Mouse (Mus musculus) testis, adult 2 months (tissue): ENCODE results near the gene Sez6l2.

ENCODE experiments used
- CTCF ChIP-seq: fragments of 200-500 bp; IDR thresholded peaks from 2 replicates; pipeline ENCODE4 v1.5.1; 2012; ENCODE audit warnings: low read depth, mild to moderate bottlenecking, inconsistent platforms, low read length, moderate library complexity; ENCODE audit not compliant: control insufficient read depth, insufficient read depth, insufficient replicate concordance
- POLR2A ChIP-seq: fragments of 200-500 bp; IDR thresholded peaks from 2 replicates; pipeline ENCODE4 v1.6.1; 2012; ENCODE audit warnings: low read depth, mild to moderate bottlenecking, inconsistent platforms, low read length, moderate library complexity; ENCODE audit not compliant: control insufficient read depth

DNA sequence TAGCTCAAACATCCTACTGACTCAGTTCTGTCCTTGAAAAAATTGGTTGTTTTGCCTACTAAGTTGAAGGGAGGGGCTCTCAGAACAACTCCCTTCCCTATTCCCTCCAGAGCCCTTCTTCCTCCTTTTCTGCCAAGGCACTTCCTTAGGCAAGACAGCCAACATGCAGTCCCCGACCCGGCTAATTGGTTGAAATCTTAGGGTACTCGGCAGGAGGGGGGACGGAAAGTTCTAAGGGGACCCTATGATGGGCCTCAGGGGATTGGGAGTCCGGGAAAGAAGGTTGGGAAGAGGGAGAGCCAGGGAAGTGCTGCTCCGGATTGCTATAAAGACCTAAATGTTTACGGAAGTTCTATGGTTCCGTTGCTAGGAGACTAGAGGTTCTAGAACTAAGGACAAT is 25.1 kb downstream of the Sez6l2 start:
- no peak; the same call in 1 of the 2 replicates for TF ChIP-seq POLR2A
- no peak for TF ChIP-seq CTCF
